Mouse (Mus musculus) bone marrow macrophage, adult 2 months (primary cell): Measurements from ENCODE around the gene Zfp719.

Source experiments
- CTCF ChIP-seq: IDR thresholded peaks from 2 replicates; pipeline ENCODE4 v1.5.1; 2012; ENCODE audit warnings: low read depth, mild to moderate bottlenecking, low read length, moderate library complexity
- POLR2A ChIP-seq: IDR thresholded peaks from 2 replicates; pipeline ENCODE4 v1.6.1; 2012; ENCODE audit warnings: mild to moderate bottlenecking, low read depth, low read length, borderline replicate concordance

DNA sequence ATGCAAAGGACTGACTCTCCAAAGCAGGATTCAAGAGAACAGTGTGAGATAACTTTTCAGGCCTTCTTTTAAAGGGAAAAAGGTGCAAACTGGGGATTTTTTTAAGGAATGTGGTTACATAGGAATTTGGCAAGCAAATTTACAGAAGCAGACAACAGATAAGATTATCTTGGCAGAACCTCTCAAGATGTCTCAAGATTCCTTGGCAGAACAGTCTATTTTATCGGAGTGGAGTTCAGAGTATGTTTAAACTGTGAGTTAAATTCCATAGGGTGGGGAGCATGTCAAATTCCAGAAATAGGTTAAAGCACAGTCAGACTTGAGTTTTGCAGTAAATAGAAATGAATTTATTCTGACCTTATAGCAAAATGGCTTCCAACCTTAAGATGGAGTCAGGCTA, 22.5 kb upstream of the Zfp719 start:
- no peak for TF ChIP-seq CTCF
- TF ChIP-seq POLR2A, result no peak
